Mouse (Mus musculus): ENCODE measurements at regions not wholly inside any gene's neighbourhood (a gene's known extent, or its start where the extent isn't known, plus 50 kb on each side); places are given as distances from the start of the nearest gene placed in this dataset.

DNA sequence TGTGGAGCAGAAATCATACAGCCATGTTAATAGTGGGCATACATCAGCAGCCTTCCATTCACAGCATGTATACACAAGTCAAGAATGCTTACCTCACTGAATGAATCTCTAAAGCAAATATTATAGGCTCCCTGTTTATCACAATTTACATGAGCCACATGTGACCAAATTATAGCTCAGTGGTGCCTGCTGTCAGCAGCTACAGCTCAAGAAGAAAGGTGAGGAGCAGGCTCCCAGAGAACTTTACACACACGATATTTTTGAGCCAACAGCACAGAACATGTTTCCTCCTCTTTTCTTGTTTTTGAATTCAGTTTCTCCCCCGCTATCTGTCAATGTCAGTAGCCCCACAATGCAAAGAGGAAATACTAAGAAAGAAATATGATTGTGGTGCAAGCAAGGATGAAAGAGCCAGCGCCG is 1605.4 kb downstream of the 4930444P10Rik start:
- H3K27ac ChIP-seq (replicated peaks) = no peak overlapping the region
- H3K36me3 ChIP-seq = no peaks in the 10 kb centered on the region
- no peaks in the 10 kb centered on the region for H3K9me3 ChIP-seq
- no peaks in the 10 kb centered on the region for H3K4me1 ChIP-seq (replicated peaks)
- H3K27me3 ChIP-seq = no peaks in the 10 kb centered on the region
- no peak overlapping the region for H3K4me3 ChIP-seq
- no peak overlapping the region for H3K9ac ChIP-seq
- no peak overlapping the region for H3K4me2 ChIP-seq
- 37% methylated on average over 4 of the region's 4 CpGs for WGBS
- ATAC-seq (ENCODE audit: low read depth) = no peak

DNA sequence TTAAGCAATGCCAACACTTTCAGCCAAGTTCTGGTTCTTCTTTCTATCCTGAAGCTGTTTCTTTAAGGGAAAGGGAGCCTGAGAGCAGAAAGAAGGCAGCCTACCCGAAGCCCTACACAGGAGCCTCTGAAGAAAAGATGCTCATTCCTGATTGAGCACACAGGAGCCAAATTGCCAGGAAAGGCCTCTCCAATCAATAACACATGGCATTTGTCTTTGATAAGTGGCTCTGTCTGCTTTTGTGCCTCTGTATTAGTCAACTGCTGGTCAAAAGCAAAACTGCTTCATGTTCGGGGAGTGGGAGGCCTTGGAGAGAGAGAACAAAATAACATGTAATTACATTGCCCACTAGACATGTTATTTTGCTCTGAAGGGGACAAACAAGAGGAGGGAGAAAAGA is 1607.4 kb downstream of the 4930444P10Rik start:
- no peak overlapping the region for H3K9ac ChIP-seq
- H3K36me3 ChIP-seq = no peaks in the 10 kb centered on the region
- no peak overlapping the region for H3K27ac ChIP-seq (replicated peaks)
- no peak overlapping the region for H3K4me3 ChIP-seq
- no peak overlapping the region for H3K4me2 ChIP-seq
- H3K4me1 ChIP-seq (replicated peaks) = no peaks in the 10 kb centered on the region
- H3K9me3 ChIP-seq = no peaks in the 10 kb centered on the region
- no peaks in the 10 kb centered on the region for H3K27me3 ChIP-seq
- no peak for ATAC-seq (ENCODE audit: low read depth)
- 58% methylated on average over 2 of the region's 2 CpGs for WGBS

DNA sequence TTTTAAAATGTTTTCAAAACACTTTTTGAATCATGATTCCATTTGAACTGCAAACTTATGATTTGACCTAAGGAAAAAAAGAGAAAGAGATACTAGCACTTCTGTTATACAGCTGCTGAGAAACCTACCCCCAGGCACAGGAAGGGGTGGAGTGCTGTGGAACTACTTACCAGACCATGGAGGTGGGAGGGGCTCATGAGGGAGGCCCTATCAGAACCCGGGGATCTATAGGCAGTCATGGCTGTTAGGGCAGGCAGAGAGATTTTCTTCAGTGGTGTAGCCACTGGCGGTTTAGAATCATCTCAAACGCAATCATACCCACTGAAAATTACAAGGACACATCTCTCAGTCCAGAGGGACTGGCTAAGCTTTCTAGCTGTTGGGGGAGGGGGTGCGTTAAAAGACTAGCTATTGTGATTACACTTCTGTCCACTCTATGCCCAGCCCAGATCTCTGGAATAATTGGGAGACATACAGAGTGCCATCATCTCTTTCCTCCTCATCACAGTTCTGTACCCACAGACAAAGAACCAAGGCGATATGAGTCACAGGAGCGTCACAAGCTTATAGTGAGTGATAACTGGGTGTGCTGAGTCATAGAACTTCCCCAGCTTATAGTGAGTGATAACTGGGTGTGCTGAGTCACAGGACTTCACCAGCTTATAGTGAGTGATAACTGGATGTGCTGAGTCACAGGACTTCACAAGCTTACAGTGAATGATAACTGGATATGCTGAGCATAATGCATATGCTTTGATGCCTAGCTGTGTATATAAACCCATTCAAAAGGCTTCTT is 1608.8 kb downstream of the 4930444P10Rik start:
- H3K9me3 ChIP-seq = no peaks in the 10 kb centered on the region
- no peaks in the 10 kb centered on the region for H3K4me1 ChIP-seq (replicated peaks)
- H3K36me3 ChIP-seq = no peaks in the 10 kb centered on the region
- ATAC-seq (ENCODE audit: low read depth) = no peak
- H3K4me3 ChIP-seq = no peak overlapping the region
- H3K9ac ChIP-seq = no peak overlapping the region
- H3K27me3 ChIP-seq = no peaks in the 10 kb centered on the region
- no peak overlapping the region for H3K27ac ChIP-seq (replicated peaks)
- 88% methylated on average over 6 of the region's 6 CpGs for WGBS
- no peak overlapping the region for H3K4me2 ChIP-seq

DNA sequence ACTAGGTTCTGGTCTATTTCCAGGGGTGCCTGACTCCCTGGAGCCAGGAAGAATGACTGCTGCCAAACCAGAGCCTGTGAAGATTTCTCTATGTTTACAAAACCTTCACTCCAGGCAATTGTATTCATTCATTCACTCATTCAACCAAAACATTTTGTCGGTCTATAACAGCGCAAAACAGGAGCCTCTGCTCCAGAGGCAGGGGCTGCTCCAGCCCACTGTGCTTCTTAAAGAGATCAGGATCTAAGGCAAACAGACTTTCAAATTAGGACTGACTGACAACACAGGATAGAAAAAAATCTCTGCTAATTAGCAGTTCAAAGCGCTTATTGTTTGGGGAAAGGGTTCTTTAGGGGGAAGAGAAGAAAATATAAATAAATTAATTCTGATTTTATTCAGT is 1620.8 kb downstream of the 4930444P10Rik start:
- H3K4me3 ChIP-seq = no peak overlapping the region
- H3K9ac ChIP-seq = no peak overlapping the region
- no peak overlapping the region for H3K27ac ChIP-seq (replicated peaks)
- H3K27me3 ChIP-seq = no peaks in the 10 kb centered on the region
- 34% methylated on average over 3 of the region's 3 CpGs for WGBS
- no peaks in the 10 kb centered on the region for H3K4me1 ChIP-seq (replicated peaks)
- no peak for ATAC-seq (ENCODE audit: low read depth)
- no peak overlapping the region for H3K4me2 ChIP-seq
- no peaks in the 10 kb centered on the region for H3K9me3 ChIP-seq
- no peaks in the 10 kb centered on the region for H3K36me3 ChIP-seq

- Histone ChIP-seq H3K36me3 (no peaks in the 10 kb centered on the region), H3K27me3 (no peaks in the 10 kb centered on the region), H3K27ac (replicated peaks) (no peak overlapping the region), H3K4me2 (no peak overlapping the region), H3K4me1 (replicated peaks) (no peaks in the 10 kb centered on the region), H3K4me3 (no peak overlapping the region), H3K9ac (no peak overlapping the region), H3K9me3 (no peaks in the 10 kb centered on the region)
- 18% methylated on average over 2 of the region's 2 CpGs for WGBS
- ATAC-seq (ENCODE audit: low read depth) = no peak
These were observed 1621.6 kb downstream of the 4930444P10Rik start for GRCm38 (mm10) chr1:14471551-14471950.

GRCm38 (mm10) chr1:14464788-14465482 is 1628.2 kb downstream of the 4930444P10Rik start:
- 12% methylated on average over 5 of the region's 5 CpGs for WGBS
- Histone ChIP-seq H3K9me3 (no peaks in the 10 kb centered on the region), H3K27me3 (no peaks in the 10 kb centered on the region), H3K4me3 (no peak overlapping the region), H3K9ac (no peak overlapping the region), H3K36me3 (no peaks in the 10 kb centered on the region), H3K4me1 (replicated peaks) (no peaks in the 10 kb centered on the region), H3K4me2 (no peak overlapping the region), H3K27ac (replicated peaks) (no peak overlapping the region)
- no peak; the same call in 1 of the 2 replicates for ATAC-seq (ENCODE audit: low read depth)

DNA sequence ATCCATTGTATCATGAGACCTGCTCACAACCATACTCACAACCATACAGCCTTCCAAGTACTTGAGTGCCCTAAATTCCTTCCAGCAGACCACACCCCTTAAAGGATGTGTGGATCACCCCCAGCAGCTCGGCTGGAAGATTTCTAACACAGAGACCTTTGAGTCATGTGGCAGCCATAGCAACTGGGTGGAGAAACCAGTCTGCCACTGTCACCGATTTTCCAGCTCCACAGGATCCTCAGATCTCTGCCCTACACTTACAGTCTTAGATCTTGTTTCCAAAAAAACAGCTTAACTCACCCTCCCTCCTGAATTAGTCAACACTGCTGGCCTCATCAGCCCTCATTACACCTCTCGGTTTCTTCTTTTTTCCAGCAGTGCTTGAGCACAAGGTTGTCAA is 1630.6 kb downstream of the 4930444P10Rik start:
- WGBS = 35% methylated on average over 3 of the region's 3 CpGs

GRCm38 (mm10) chr1:14460811-14461210 is 1632.3 kb downstream of the 4930444P10Rik start:
- no peak overlapping the region for H3K4me3 ChIP-seq
- no peaks in the 10 kb centered on the region for H3K4me1 ChIP-seq (replicated peaks)

More for the DNA sequence above, 1630.6 kb downstream of the 4930444P10Rik start:
- H3K27ac ChIP-seq (replicated peaks) = no peak overlapping the region
- no peak for ATAC-seq (ENCODE audit: low read depth)
- no peaks in the 10 kb centered on the region for H3K9me3 ChIP-seq
- H3K27me3 ChIP-seq = no peaks in the 10 kb centered on the region
- H3K9ac ChIP-seq = no peak overlapping the region
- H3K4me2 ChIP-seq = no peak overlapping the region
- no peaks in the 10 kb centered on the region for H3K4me1 ChIP-seq (replicated peaks)
- no peak overlapping the region for H3K4me3 ChIP-seq
- no peaks in the 10 kb centered on the region for H3K36me3 ChIP-seq

DNA sequence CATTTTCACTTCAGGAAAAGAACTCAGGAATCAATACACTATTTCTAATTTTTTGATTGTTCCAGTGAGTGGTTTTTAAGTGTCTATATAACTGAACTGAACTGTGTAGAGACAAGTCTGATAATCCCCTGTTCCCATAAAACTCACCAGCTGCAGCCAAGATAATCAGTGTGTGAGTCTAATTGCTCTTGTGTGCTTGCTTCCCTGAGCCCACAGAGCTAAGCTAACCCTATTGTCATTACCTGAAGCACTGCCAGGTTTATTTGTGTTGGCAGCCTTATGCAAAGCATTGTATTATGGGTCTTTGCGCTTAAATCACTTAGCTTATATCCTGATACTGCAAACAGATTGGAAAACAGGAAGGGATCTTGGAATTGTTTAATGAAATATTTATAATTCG is 1663.8 kb downstream of the 4930444P10Rik start:
- Histone ChIP-seq H3K4me3 (no peak overlapping the region), H3K9ac (no peak overlapping the region), H3K4me1 (replicated peaks) (no peaks in the 10 kb centered on the region), H3K36me3 (no peaks in the 10 kb centered on the region), H3K27me3 (no peaks in the 10 kb centered on the region), H3K4me2 (no peak overlapping the region), H3K9me3 (no peaks in the 10 kb centered on the region), H3K27ac (replicated peaks) (no peak overlapping the region)
- no peak; the same call in 1 of the 2 replicates for ATAC-seq (ENCODE audit: low read depth)
- WGBS = 65% methylated on average over 2 of the region's 2 CpGs

More at GRCm38 (mm10) chr1:14460811-14461210, 1632.3 kb downstream of the 4930444P10Rik start:
- Histone ChIP-seq H3K9ac (no peak overlapping the region), H3K27me3 (no peaks in the 10 kb centered on the region), H3K27ac (replicated peaks) (no peak overlapping the region), H3K4me2 (no peak overlapping the region), H3K36me3 (no peaks in the 10 kb centered on the region), H3K9me3 (no peaks in the 10 kb centered on the region)
- no peak for ATAC-seq (ENCODE audit: low read depth)
- WGBS = 82% methylated on average over 4 of the region's 4 CpGs

DNA sequence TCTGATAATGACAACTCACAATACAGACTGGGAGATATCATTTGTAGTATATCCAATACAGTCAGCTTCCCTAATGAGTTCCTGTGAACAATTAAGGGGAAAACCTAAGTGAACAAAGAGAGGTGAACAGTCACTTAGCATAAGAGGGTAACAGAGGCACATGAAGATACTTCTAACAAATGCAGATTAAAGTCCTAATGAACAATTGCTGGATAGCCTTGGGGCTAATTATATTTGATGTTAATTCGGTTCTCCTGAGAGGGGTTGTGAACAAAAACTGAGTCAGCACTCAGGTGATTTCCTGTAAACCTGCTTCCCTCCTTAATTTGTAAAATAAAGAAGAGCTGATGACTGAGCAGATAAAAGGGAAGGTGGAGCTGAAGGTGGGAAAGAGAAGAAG is 1672.1 kb downstream of the 4930444P10Rik start:
- Histone ChIP-seq H3K9ac (no peak overlapping the region), H3K36me3 (no peaks in the 10 kb centered on the region), H3K27ac (replicated peaks) (no peak overlapping the region), H3K4me3 (no peak overlapping the region), H3K27me3 (no peaks in the 10 kb centered on the region), H3K9me3 (no peaks in the 10 kb centered on the region), H3K4me2 (no peak overlapping the region), H3K4me1 (replicated peaks) (no peaks in the 10 kb centered on the region)
- 73% methylated on average over 1 of the region's 1 CpGs for WGBS
- no peak for ATAC-seq (ENCODE audit: low read depth)

DNA sequence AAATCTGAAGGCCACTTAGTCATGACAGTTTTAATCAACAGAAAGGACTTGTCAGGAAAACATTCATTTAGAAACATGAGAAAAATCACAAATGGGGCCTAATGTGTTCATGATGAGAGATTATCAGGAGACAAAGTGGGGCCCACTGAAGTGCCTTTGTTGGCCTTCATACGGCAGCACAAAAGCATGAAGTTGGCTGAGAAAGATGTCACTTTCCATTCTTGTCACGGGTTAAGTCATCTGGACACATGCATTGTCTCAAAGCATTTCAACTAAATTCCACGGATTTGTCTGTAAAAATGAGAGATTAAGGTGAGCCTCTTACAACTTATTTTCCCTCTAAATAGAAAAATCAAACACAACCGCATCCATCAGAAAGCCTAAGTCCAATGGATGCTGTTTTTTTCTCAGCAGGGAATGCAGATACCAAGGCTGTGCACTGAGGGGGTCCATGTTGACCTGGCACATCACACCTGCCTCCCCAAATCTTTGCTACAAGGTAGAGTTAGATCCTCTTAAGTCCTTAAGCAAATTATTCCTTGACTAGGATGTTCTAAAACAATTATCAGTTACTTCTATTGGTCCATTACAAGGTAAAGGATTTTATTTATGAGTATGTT is 1679.2 kb downstream of the 4930444P10Rik start:
- H3K36me3 ChIP-seq = no peaks in the 10 kb centered on the region
- H3K4me2 ChIP-seq = no peak overlapping the region
- ATAC-seq (ENCODE audit: low read depth) = no peak
- no peaks in the 10 kb centered on the region for H3K9me3 ChIP-seq
- WGBS = 74% methylated on average over 4 of the region's 4 CpGs
- H3K4me1 ChIP-seq (replicated peaks) = no peaks in the 10 kb centered on the region
- H3K27me3 ChIP-seq = no peaks in the 10 kb centered on the region
- no peak overlapping the region for H3K4me3 ChIP-seq
- no peak overlapping the region for H3K9ac ChIP-seq
- H3K27ac ChIP-seq (replicated peaks) = no peak overlapping the region
